Mouse (Mus musculus) ES-E14 (cell line): ENCODE data around the gene Rmdn2.

Experiments used
- HCFC1 ChIP-seq: IDR thresholded peaks from 2 replicates; pipeline ENCODE4 v1.6.1; 2012; ENCODE audit warnings: low read length, inconsistent platforms, borderline replicate concordance; ENCODE audit not compliant: insufficient read depth
- MAFK ChIP-seq: IDR thresholded peaks from 2 replicates; pipeline ENCODE4 v1.6.1; 2014; ENCODE audit warnings: mild to moderate bottlenecking, low read depth, low read length, inconsistent platforms; ENCODE audit not compliant: insufficient read depth
- ZNF384 ChIP-seq: IDR thresholded peaks from 2 replicates; pipeline ENCODE4 v1.6.1; 2012; ENCODE audit warnings: low read depth, low read length, inconsistent platforms

DNA sequence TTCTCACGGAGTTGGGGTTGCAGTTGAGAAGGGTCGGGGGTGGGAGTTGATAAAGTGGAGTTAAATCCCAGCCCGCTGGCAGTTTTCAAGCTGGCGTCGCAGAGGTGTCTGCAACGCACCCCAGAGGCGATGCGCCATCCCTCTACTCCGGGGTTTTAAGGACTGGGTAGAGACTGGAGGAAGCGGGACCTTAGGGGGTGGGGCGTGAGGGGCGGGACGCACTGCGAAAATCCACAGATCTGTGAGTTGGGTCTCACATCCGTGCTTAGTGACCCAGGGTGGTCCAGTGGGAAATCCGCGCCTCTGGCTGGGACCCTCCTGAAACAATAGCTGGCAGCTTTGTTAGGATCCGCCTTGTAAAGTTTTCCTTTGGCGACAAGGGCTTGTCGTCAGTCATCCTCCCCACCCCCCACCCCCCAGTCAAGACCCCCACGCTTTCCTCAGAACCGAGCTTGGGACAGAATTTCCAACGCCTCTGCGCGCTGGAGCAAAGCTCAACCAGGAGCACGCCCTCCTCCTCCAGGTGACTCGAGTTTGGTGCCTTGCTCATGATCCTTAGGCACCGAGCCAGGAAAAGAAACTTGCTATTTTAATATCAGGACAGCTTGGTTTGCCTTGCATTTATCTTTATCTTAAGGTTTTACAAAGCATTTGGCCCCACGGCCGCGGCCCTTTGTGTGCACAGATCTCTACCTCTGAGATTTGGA is 103.4 kb downstream of the Rmdn2 start, which contains the start of gene Cyp1b1:
- no peak for TF ChIP-seq ZNF384
- TF ChIP-seq MAFK = no peak
- TF ChIP-seq HCFC1 = no peak
